Mouse (Mus musculus): Measurements from ENCODE around the gene Galk1. TPM values are rescaled to one million over a fixed set of nuclear protein-coding genes. Genes with fewer than 3 reads are reported as not detected.

The Galk1 gene
- total RNA-seq, 2 experiments from 2014 or later = 5.0 to 10.4 TPM

GRCm38 (mm10) chr11:115983291-115983690, 29.2 kb downstream of the Galk1 start:
- no peak for ATAC-seq (ENCODE audit: poor library complexity, severe bottlenecking)

GRCm38 (mm10) chr11:115982472-115982871, 30.0 kb downstream of the Galk1 start:
- no peak for ATAC-seq (ENCODE audit: poor library complexity, severe bottlenecking)

- no peak for ATAC-seq (ENCODE audit: poor library complexity, severe bottlenecking)
These were observed 37.0 kb downstream of the Galk1 start for GRCm38 (mm10) chr11:115975544-115975943.

GRCm38 (mm10) chr11:115975083-115975420, 37.5 kb downstream of the Galk1 start:
- no peak for ATAC-seq (ENCODE audit: poor library complexity, severe bottlenecking)

- ATAC-seq (ENCODE audit: poor library complexity, severe bottlenecking) = peak; percentile 35; the same call in 1 of the 2 replicates
These were observed 38.0 kb downstream of the Galk1 start, which contains the start of gene Itgb4 for GRCm38 (mm10) chr11:115974309-115975082. TSS of gene Itgb4 (plus strand) at chr11:115974709.

- no peak for ATAC-seq (ENCODE audit: poor library complexity, severe bottlenecking)
These were observed 41.5 kb downstream of the Galk1 start for GRCm38 (mm10) chr11:115971016-115971415.

GRCm38 (mm10) chr11:115970006-115970673, 42.4 kb downstream of the Galk1 start:
- no peak for ATAC-seq (ENCODE audit: poor library complexity, severe bottlenecking)

- ATAC-seq (ENCODE audit: poor library complexity, severe bottlenecking) = no peak
These were observed 43.7 kb downstream of the Galk1 start for GRCm38 (mm10) chr11:115968731-115969405.

- ATAC-seq (ENCODE audit: poor library complexity, severe bottlenecking) = no peak
These were observed 47.4 kb downstream of the Galk1 start for GRCm38 (mm10) chr11:115964977-115965604.

GRCm38 (mm10) chr11:115962651-115963412, 49.7 kb downstream of the Galk1 start:
- no peak for ATAC-seq (ENCODE audit: poor library complexity, severe bottlenecking)

GRCm38 (mm10) chr11:115959018-115959417, 53.5 kb downstream of the Galk1 start:
- ATAC-seq (ENCODE audit: poor library complexity, severe bottlenecking) = no peak

Other genes with a start within 250 kb of the Galk1 start
- gene Tmem94, start 247.3 kb downstream of the Galk1 start, total RNA-seq (2015) = 16.1 and 17.1 TPM in 2 replicates
- gene Tmem94, start 247.3 kb downstream of the Galk1 start, total RNA-seq (2017) = 15.9 and 18.8 TPM in 2 replicates
- gene Caskin2, start 199.1 kb downstream of the Galk1 start, total RNA-seq (2015) = 1.6 and 2.5 TPM in 2 replicates
- 1.7 and 3.0 TPM in 2 replicates for gene Caskin2, start 199.1 kb downstream of the Galk1 start, total RNA-seq (2017)
- 2.6 and 5.4 TPM in 2 replicates for gene Tsen54, start 198.0 kb downstream of the Galk1 start, total RNA-seq (2015)
- 7.0 and 16.3 TPM in 2 replicates for gene Tsen54, start 198.0 kb downstream of the Galk1 start, total RNA-seq (2017)
- 3.4 and 5.0 TPM in 2 replicates for gene Llgl2, start 188.7 kb downstream of the Galk1 start, total RNA-seq (2015)
- 5.2 and 6.0 TPM in 2 replicates for gene Llgl2, start 188.7 kb downstream of the Galk1 start, total RNA-seq (2017)
- 0.51 TPM in 1 of 2 replicates, not detected in the other for gene Myo15b, start 154.3 kb downstream of the Galk1 start, total RNA-seq (2015)
- 0.04 and 0.33 TPM in 2 replicates for gene Myo15b, start 154.3 kb downstream of the Galk1 start, total RNA-seq (2017)
- gene Smim5, start 112.8 kb downstream of the Galk1 start, total RNA-seq (2015) = 37.5 and 48.1 TPM in 2 replicates
- 40.4 and 42.5 TPM in 2 replicates for gene Smim5, start 112.8 kb downstream of the Galk1 start, total RNA-seq (2017)
- 2.7 and 4.9 TPM in 2 replicates for gene Smim6, start 100.7 kb downstream of the Galk1 start, total RNA-seq (2015)
- 0.73 TPM in 1 of 2 replicates, not detected in the other for gene Smim6, start 100.7 kb downstream of the Galk1 start, total RNA-seq (2017)
- gene Sap30bp, start 79.4 kb downstream of the Galk1 start, total RNA-seq (2015) = 18.6 and 22.6 TPM in 2 replicates
- gene Sap30bp, start 79.4 kb downstream of the Galk1 start, total RNA-seq (2017) = 158 and 190 TPM in 2 replicates
- 13.2 and 19.9 TPM in 2 replicates for gene Recql5, start 79.2 kb downstream of the Galk1 start, total RNA-seq (2015)
- gene Recql5, start 79.2 kb downstream of the Galk1 start, total RNA-seq (2017) = 19.9 and 22.5 TPM in 2 replicates
- 0.09 TPM in 1 of 2 replicates, not detected in the other for gene Itgb4, start 38.0 kb downstream of the Galk1 start, total RNA-seq (2015)
- gene Itgb4, start 38.0 kb downstream of the Galk1 start, total RNA-seq (2017) = not detected in 2 replicates
- gene H3f3b, start 15.2 kb upstream of the Galk1 start, total RNA-seq (2015) = 756 and 808 TPM in 2 replicates
- 735 and 795 TPM in 2 replicates for gene H3f3b, start 15.2 kb upstream of the Galk1 start, total RNA-seq (2017)
- 10.1 and 10.5 TPM in 2 replicates for gene Unk, start 17.6 kb upstream of the Galk1 start, total RNA-seq (2015)
- gene Unk, start 17.6 kb upstream of the Galk1 start, total RNA-seq (2017) = 7.8 and 8.3 TPM in 2 replicates
- gene Unc13d, start 65.2 kb upstream of the Galk1 start, total RNA-seq (2015) = 16.5 and 18.2 TPM in 2 replicates
- gene Unc13d, start 65.2 kb upstream of the Galk1 start, total RNA-seq (2017) = 26.7 and 27.7 TPM in 2 replicates
- gene Wbp2, start 74.3 kb upstream of the Galk1 start, total RNA-seq (2015) = 89.9 and 100 TPM in 2 replicates
- gene Wbp2, start 74.3 kb upstream of the Galk1 start, total RNA-seq (2017) = 39.5 and 49.8 TPM in 2 replicates
- gene Trim47, start 114.5 kb upstream of the Galk1 start, total RNA-seq (2015) = 0.47 TPM in 1 of 2 replicates, not detected in the other
- gene Trim47, start 114.5 kb upstream of the Galk1 start, total RNA-seq (2017) = 0.07 TPM in 1 of 2 replicates, not detected in the other
- 15.8 and 15.9 TPM in 2 replicates for gene Trim65, start 118.4 kb upstream of the Galk1 start, total RNA-seq (2015)
- gene Trim65, start 118.4 kb upstream of the Galk1 start, total RNA-seq (2017) = 7.9 and 10.7 TPM in 2 replicates
- 14.6 and 17.3 TPM in 2 replicates for gene Mrpl38, start 126.1 kb upstream of the Galk1 start, total RNA-seq (2015)
- 6.9 and 10.0 TPM in 2 replicates for gene Mrpl38, start 126.1 kb upstream of the Galk1 start, total RNA-seq (2017)
- gene Fbf1, start 155.4 kb upstream of the Galk1 start, total RNA-seq (2015) = 2.9 and 5.9 TPM in 2 replicates
- gene Fbf1, start 155.4 kb upstream of the Galk1 start, total RNA-seq (2017) = 5.7 and 6.3 TPM in 2 replicates
- gene Ten1, start 186.1 kb upstream of the Galk1 start, total RNA-seq (2015) = 58.5 and 63.9 TPM in 2 replicates
- gene Ten1, start 186.1 kb upstream of the Galk1 start, total RNA-seq (2017) = 21.4 and 27.2 TPM in 2 replicates
- gene Acox1, start 186.3 kb upstream of the Galk1 start, total RNA-seq (2015) = 15.1 and 18.3 TPM in 2 replicates
- gene Acox1, start 186.3 kb upstream of the Galk1 start, total RNA-seq (2017) = 18.6 and 19.7 TPM in 2 replicates
- gene Evpl, start 225.4 kb upstream of the Galk1 start, total RNA-seq (2015) = 0.11 TPM in 1 of 2 replicates, not detected in the other
- gene Evpl, start 225.4 kb upstream of the Galk1 start, total RNA-seq (2017) = 0.24 and 0.37 TPM in 2 replicates

Data from megakaryocyte, adult 5-6 weeks (primary cell).